Mouse (Mus musculus): Measurements from ENCODE around the gene Hoxa5. TPM values are rescaled to one million over a fixed set of nuclear protein-coding genes. Genes with fewer than 3 reads are reported as not detected.

Gene Hoxa5
- total and polyA plus RNA-seq, 2 experiments from 2014 or later = 81.7 to 108 TPM

DNA sequence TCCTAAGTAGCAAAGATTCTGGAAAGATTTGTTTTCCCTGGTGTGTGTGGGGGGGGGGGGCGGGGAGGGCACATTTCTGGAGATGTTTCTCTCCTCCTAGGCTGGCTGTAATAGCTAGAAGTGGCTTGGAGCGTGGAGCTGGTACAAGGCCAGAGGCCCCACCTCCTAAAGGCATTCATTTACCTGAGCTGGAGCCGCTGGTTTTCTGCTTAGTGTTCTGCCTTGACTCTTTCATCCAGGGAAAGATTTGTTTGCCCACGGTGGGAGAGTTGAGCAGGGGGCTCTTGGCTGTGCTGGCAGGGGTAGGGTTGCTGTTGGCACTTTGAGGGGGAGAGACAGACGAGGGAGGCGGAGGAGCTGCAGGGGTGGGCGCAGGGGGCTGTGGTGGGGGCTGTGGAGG lies 32.4 kb downstream of the Hoxa5 start:
- Histone ChIP-seq H3K4me3 (ENCODE audit: low read length) (peak overlapping the region; percentile 41), H3K9ac (replicated peaks; ENCODE audit: low read length) (peak overlapping the region; percentile 33; the same call in 1 of the 2 replicates), H3K36me3 (ENCODE audit: insufficient read depth, low read length) (no peaks in the 10 kb centered on the region), H3K27ac (peak overlapping the region; percentile 82), H3K9me3 (ENCODE audit: low read length) (no peaks in the 10 kb centered on the region), H3K27me3 (ENCODE audit: insufficient read depth, low read length) (peaks cover 63% of the 10 kb centered on the region), H3K4me1 (ENCODE audit: insufficient read depth, low read length) (peaks cover 10% of the 10 kb centered on the region; the same call in 1 of the 2 replicates), H3K4me2 (ENCODE audit: low read depth, low read length) (peak overlapping the region; percentile 58)
- DNase-seq (ENCODE audit: low spot score) = no peak
- 6% methylated on average over 7 of the region's 7 CpGs for WGBS
- no peak for ATAC-seq
- TF ChIP-seq CTCF (IDR thresholded peaks at IDR 0.05; ENCODE audit: low read depth) = no peak

GRCm38 (mm10) chr6:52171331-52171730 lies 33.1 kb downstream of the Hoxa5 start:
- Histone ChIP-seq H3K27me3 (ENCODE audit: insufficient read depth, low read length) (peaks cover 59% of the 10 kb centered on the region), H3K4me1 (ENCODE audit: insufficient read depth, low read length) (peaks cover 10% of the 10 kb centered on the region; the same call in 1 of the 2 replicates), H3K36me3 (ENCODE audit: insufficient read depth, low read length) (no peaks in the 10 kb centered on the region), H3K4me2 (ENCODE audit: low read depth, low read length) (0 out of 2 replicates have a peak overlapping the region, but pooled peaks have one; percentile 93), H3K4me3 (ENCODE audit: low read length) (no peak overlapping the region), H3K27ac (peak overlapping the region; percentile 82), H3K9ac (replicated peaks; ENCODE audit: low read length) (0 out of 2 replicates have a peak overlapping the region, but pooled peaks have one; percentile 40), H3K9me3 (ENCODE audit: low read length) (no peaks in the 10 kb centered on the region)
- ATAC-seq (no peak), DNase-seq (ENCODE audit: low spot score) (peak; percentile 36)
- WGBS = 5% methylated on average over 4 of the region's 4 CpGs
- TF ChIP-seq CTCF (IDR thresholded peaks at IDR 0.05; ENCODE audit: low read depth) = no peak

- Histone ChIP-seq H3K9ac (replicated peaks; ENCODE audit: low read length) (peak overlapping the region; percentile 40), H3K9me3 (ENCODE audit: low read length) (no peaks in the 10 kb centered on the region), H3K27ac (peak overlapping the region; percentile 82), H3K36me3 (ENCODE audit: insufficient read depth, low read length) (no peaks in the 10 kb centered on the region), H3K4me3 (ENCODE audit: low read length) (peak overlapping the region; percentile 9; the same call in 1 of the 2 replicates), H3K4me1 (ENCODE audit: insufficient read depth, low read length) (peaks cover 10% of the 10 kb centered on the region; the same call in 1 of the 2 replicates), H3K4me2 (ENCODE audit: low read depth, low read length) (peak overlapping the region; percentile 93), H3K27me3 (ENCODE audit: insufficient read depth, low read length) (peaks cover 56% of the 10 kb centered on the region)
- TF ChIP-seq CTCF (IDR thresholded peaks at IDR 0.05; ENCODE audit: low read depth) = no peak
- ATAC-seq = no peak
- DNase-seq (ENCODE audit: low spot score) = peak; percentile 18
- WGBS = 11% methylated on average over 5 of the region's 5 CpGs
Observed at GRCm38 (mm10) chr6:52170898-52171223, 33.5 kb downstream of the Hoxa5 start.

DNA sequence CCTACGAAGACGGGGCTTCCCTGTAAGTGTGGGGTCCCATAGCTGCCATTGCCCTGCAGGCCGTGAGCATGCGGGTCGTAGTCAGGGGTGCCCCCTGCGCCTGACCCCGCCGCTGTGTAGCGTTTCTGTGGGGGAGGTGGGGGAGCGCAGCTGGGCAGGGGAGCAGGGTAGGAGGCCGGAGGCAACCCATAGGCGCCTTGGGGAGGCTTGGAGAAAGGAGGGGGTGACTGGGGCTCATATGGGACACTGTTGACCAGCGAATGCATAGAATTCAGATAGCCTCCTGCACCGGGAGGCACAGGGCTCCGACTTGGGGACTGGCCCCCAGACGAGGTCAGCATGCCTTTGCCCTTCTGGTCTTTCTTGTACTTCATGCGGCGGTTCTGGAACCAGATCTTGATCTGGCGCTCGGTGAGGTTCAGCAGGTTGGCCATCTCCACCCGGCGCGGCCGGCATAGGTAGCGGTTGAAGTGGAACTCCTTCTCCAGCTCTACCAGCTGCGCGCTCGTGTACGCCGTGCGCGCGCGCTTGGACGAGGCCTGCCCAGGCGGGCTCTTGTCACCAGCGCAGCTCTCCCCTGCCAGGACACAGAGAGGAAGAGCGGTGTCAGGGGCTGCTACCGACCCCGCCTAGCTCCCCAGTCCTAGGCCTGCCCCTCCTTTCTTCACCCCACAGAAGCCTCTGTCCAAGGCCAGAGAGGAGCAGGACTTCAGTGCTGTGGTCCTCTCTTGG lies 34.1 kb downstream of the Hoxa5 start:
- H3K27me3 ChIP-seq (ENCODE audit: insufficient read depth, low read length) = peaks cover 54% of the 10 kb centered on the region
- ATAC-seq (no peak), DNase-seq (ENCODE audit: low spot score) (peak; percentile 58)
- no peaks in the 10 kb centered on the region for H3K9me3 ChIP-seq (ENCODE audit: low read length)
- H3K4me1 ChIP-seq (ENCODE audit: insufficient read depth, low read length) = peaks cover 10% of the 10 kb centered on the region; the same call in 1 of the 2 replicates
- no peaks in the 10 kb centered on the region for H3K36me3 ChIP-seq (ENCODE audit: insufficient read depth, low read length)
- peak overlapping the region; percentile 93 for H3K4me2 ChIP-seq (ENCODE audit: low read depth, low read length)
- no peak for TF ChIP-seq CTCF (IDR thresholded peaks at IDR 0.05; ENCODE audit: low read depth)
- H3K9ac ChIP-seq (replicated peaks; ENCODE audit: low read length) = peak overlapping the region; percentile 40
- 3% methylated on average over 40 of the region's 40 CpGs for WGBS
- peak overlapping the region; percentile 9 for H3K4me3 ChIP-seq (ENCODE audit: low read length)
- H3K27ac ChIP-seq = peak overlapping the region; percentile 82

- ATAC-seq (no peak), DNase-seq (ENCODE audit: low spot score) (peak; percentile 13)
- H3K27ac ChIP-seq = peak overlapping the region; percentile 82
- 7% methylated on average over 16 of the region's 16 CpGs for WGBS
- TF ChIP-seq CTCF (IDR thresholded peaks at IDR 0.05; ENCODE audit: low read depth) = no peak
- no peaks in the 10 kb centered on the region for H3K9me3 ChIP-seq (ENCODE audit: low read length)
- H3K36me3 ChIP-seq (ENCODE audit: insufficient read depth, low read length) = no peaks in the 10 kb centered on the region
- peak overlapping the region; percentile 9 for H3K4me3 ChIP-seq (ENCODE audit: low read length)
- peak overlapping the region; percentile 93 for H3K4me2 ChIP-seq (ENCODE audit: low read depth, low read length)
- peaks cover 10% of the 10 kb centered on the region; the same call in 1 of the 2 replicates for H3K4me1 ChIP-seq (ENCODE audit: insufficient read depth, low read length)
- peak overlapping the region; percentile 40 for H3K9ac ChIP-seq (replicated peaks; ENCODE audit: low read length)
- H3K27me3 ChIP-seq (ENCODE audit: insufficient read depth, low read length) = peaks cover 47% of the 10 kb centered on the region
Observed at GRCm38 (mm10) chr6:52169499-52170165, 34.8 kb downstream of the Hoxa5 start.

DNA sequence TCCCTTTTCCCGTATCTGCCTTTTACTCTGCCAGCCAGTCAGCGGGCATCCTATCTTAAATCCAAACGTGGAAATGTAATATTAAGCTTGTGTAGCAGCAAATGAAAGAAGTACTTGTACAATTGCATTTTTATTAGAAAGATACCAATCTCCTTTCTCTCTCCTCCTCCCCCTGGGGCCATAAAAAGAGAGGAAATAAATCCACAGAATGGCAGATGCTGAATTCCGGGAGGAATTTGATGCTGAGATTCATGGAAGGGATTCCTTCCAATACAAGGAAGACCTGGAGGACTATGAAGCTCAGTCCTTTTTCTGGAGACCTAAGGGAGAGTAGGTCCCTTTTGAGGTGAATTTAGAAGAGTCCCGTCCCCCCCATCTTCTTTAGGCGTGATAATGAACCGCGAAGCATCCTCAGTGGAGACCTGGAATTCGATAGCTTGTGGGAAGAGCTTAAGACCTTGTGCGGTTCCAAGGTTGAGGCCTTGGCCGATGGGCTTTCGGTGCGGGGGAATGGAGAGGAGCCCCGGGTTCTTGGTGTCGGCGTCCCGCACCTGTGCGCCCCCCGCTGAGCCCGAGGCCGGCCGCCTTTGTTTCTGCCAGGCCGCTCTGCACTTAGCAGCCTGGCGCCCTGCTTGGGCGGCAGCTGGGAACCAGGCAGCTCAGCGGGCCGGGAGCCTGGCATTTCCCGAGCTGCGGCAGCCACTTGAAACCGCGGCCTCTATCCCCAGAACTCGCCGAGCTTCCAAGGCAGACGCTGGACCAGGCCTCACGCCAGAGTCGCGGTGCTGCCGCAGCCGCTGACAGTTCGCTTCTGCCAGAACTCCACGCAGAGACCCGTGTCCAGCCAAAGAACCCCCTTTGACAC lies 36.0 kb downstream of the Hoxa5 start:
- Histone ChIP-seq H3K4me2 (ENCODE audit: low read depth, low read length) (peak overlapping the region; percentile 93), H3K27me3 (ENCODE audit: insufficient read depth, low read length) (peaks cover 43% of the 10 kb centered on the region), H3K36me3 (ENCODE audit: insufficient read depth, low read length) (no peaks in the 10 kb centered on the region), H3K27ac (peak overlapping the region; percentile 89), H3K4me1 (ENCODE audit: insufficient read depth, low read length) (peaks cover 10% of the 10 kb centered on the region; the same call in 1 of the 2 replicates), H3K9me3 (ENCODE audit: low read length) (no peaks in the 10 kb centered on the region), H3K4me3 (ENCODE audit: low read length) (peak overlapping the region; percentile 37), H3K9ac (replicated peaks; ENCODE audit: low read length) (peak overlapping the region; percentile 67)
- ATAC-seq (no peak), DNase-seq (ENCODE audit: low spot score) (peak; percentile 46)
- 2% methylated on average over 41 of the region's 42 CpGs for WGBS
- TF ChIP-seq CTCF (IDR thresholded peaks at IDR 0.05; ENCODE audit: low read depth) = no peak
